In genomic region chr10:20045733-20046495, GRCm38 (mm10) we compare ENCODE assay signal across 11 mouse cellular contexts.
DNase-seq lines count a peak whose midpoint lies in the region; ATAC-seq lines count a peak whose summit lies in the region.
"Had no signal": no experiment of that assay in that cellular context is flagged by ENCODE, and none has a peak within 500 bp of the region (broad histone marks: within the 10 kb centered on the region; RNA-seq: fewer than 3 reads in every experiment).

No protein-coding gene starts in this region.

- DNase-seq in heart, adult 11 months = peak; percentile 93
- DNase-seq in heart, postnatal 10 days = no peak
- peak; percentile 43 for DNase-seq in testis, postnatal 14 days (ENCODE audit: low spot score)
- DNase-seq in testis, postnatal 10 days (ENCODE audit: low spot score) = no peak
- no peak for DNase-seq in embryo, embryonic 11 days
- DNase-seq in thymus, postnatal 14 days = no peak
- DNase-seq: cerebellum, adult 9-10 months; gastrocnemius, postnatal 36 days; thymus, postnatal 36 days had no signal

- no peak overlapping the region for H3K4me3 ChIP-seq in limb, embryonic 13.5 days

- H3K36me3 ChIP-seq in limb, embryonic 13.5 days = no peaks in the 10 kb centered on the region

- no peak overlapping the region for H3K9ac ChIP-seq in limb, embryonic 13.5 days

- no peaks in the 10 kb centered on the region for H3K27me3 ChIP-seq in limb, embryonic 13.5 days

- ATAC-seq in limb, embryonic 13.5 days (ENCODE audit: low FRiP score, low read depth) = peak; percentile 77; the same call in 1 of the 2 replicates
- ATAC-seq in megakaryocyte-erythroid progenitor cell, adult 5-6 weeks (replicated peaks; ENCODE audit: low FRiP score, low TSS enrichment, poor library complexity, severe bottlenecking) = no peak

- intact Hi-C loops in heart, postnatal 10 days (cut with DNase I) = no loop called here

- H3K27ac ChIP-seq in limb, embryonic 13.5 days = peak overlapping the region; percentile 12; the same call in 1 of the 2 replicates

- no peaks in the 10 kb centered on the region for H3K9me3 ChIP-seq in limb, embryonic 13.5 days

- peaks cover 17% of the 10 kb centered on the region for H3K4me1 ChIP-seq in limb, embryonic 13.5 days

- WGBS in limb, embryonic 13.5 days = 42% methylated on average over 4 of the region's 4 CpGs

- no peak overlapping the region for H3K4me2 ChIP-seq in limb, embryonic 13.5 days (replicated peaks)

Comparison
In these comparisons a context has a peak if more than half of its experiments do, and no peak if none do; other contexts are left out.
1. DNase-seq: peak in heart, adult 11 months (single experiment) and testis, postnatal 14 days (single experiment); none in heart, postnatal 10 days (0 of 2), testis, postnatal 10 days (single experiment), embryo, embryonic 11 days (single experiment) and thymus, postnatal 14 days (single experiment).